Mouse (Mus musculus) Patski (cell line): Measurements from ENCODE around the gene Kif5c. TPM values are rescaled to one million over a fixed set of nuclear protein-coding genes. Genes with fewer than 3 reads are reported as not detected.

Experiments used
- ATAC-seq: fragments of 100-300 bp; one replicate; pipeline ENCODE4 v1.8.0; 2021
- CTCF ChIA-PET: fragments of 350-600 bp; sonication (Branson Sonifier 250); formaldehyde crosslinking; loops from one replicate; lab custom pipeline; 2022; ENCODE audit warnings: inconsistent platforms; lab: Charles Lee
- POLR2A ChIA-PET: fragments of 350-600 bp; sonication (Branson Sonifier 250); formaldehyde crosslinking; loops from one replicate; lab custom pipeline; 2022; ENCODE audit warnings: antibody characterized with exemption, inconsistent platforms; lab: Charles Lee
- DNase-seq: peaks from one replicate; pipeline ENCODE4 v3.0.0-alpha.2; 2011; ENCODE audit warnings: low read depth, low spot score
- H3K27me3 ChIP-seq: fragments of 371-371 bp; one replicate; pipeline ENCODE4 v1.5.1; 2021
- CTCF ChIP-seq: fragments of 100-300 bp; IDR thresholded peaks from one replicate; pipeline ENCODE4 v1.5.1; 2021
- in situ Hi-C: fragments of 300-500 bp; cut with MboI; formaldehyde crosslinking; loops from 3 replicates; pipeline ENCODE4 v1.11.1; 2018; ENCODE audit warnings: low pct_unique_long_range_greater_than_20kb, mixed read lengths
- polyA plus RNA-seq: library from polyadenylated mRNA; unstranded; gene quantifications from one replicate; pipeline ENCODE4 v1.2.3, GENCODE M21; 2021

Kif5c gene
- polyA plus RNA-seq, 1 experiment from 2014 or later = 10.6 TPM

DNA sequence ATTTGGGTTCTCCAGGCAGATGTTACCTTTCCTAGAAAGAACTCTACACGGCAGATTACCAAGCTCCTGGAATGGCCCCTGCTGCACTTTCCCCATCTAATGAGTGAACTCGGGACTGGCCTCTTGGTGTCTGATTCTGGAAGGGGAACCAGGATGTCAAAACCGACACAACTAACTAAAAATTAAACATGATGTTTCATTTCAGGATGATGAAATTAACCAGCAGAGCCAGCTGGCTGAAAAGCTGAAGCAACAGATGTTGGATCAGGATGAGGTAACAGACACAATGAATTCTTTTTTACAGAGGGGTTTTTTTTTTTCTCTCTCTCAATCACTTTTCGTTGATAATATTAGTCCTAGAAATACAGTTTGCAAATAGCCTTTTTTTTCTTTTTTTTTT is 108.6 kb downstream of the Kif5c start:
- DNase-seq (no peak), ATAC-seq (no peak)
- ChIA-PET POLR2A (interaction anchor here (0.9 kb wide), 1 partner anchor 370 kb away, joined by 3 read pairs; no protein-coding TSS in a partner anchor), CTCF (interaction anchor here (0.9 to 1.7 kb wide), 5 partner anchors 13 to 415 kb away, joined by 3 to 18 read pairs (median 4); no protein-coding TSS in a partner anchor)
- TF ChIP-seq CTCF = no peak
- H3K27me3 ChIP-seq = no peaks in the 10 kb centered on the region
- in situ Hi-C loops = loop anchor here (10.0 to 25.0 kb wide), 2 partner anchors 823 to 1940 kb away; no protein-coding TSS in a partner anchor

- H3K27me3 ChIP-seq = no peaks in the 10 kb centered on the region
- TF ChIP-seq CTCF = no peak
- ChIA-PET CTCF (no interaction called here), POLR2A (no interaction called here)
- ATAC-seq (no peak), DNase-seq (no peak)
- in situ Hi-C loops = loop anchor here (10.0 to 25.0 kb wide), 2 partner anchors 824 to 1942 kb away; no protein-coding TSS in a partner anchor
Measured at GRCm38 (mm10) chr2:49728896-49729610, 110.0 kb downstream of the Kif5c start.

GRCm38 (mm10) chr2:49729611-49729969 is 110.5 kb downstream of the Kif5c start:
- ChIA-PET POLR2A (no interaction called here), CTCF (no interaction called here)
- H3K27me3 ChIP-seq = no peaks in the 10 kb centered on the region
- DNase-seq (no peak), ATAC-seq (no peak)
- in situ Hi-C loops = loop anchor here (10.0 to 25.0 kb wide), 2 partner anchors 825 to 1942 kb away; no protein-coding TSS in a partner anchor
- TF ChIP-seq CTCF = no peak

- POLR2A ChIA-PET = interaction anchor here (0.5 kb wide), 1 partner anchor 8 kb away, joined by 3 read pairs; no protein-coding TSS in a partner anchor
- CTCF ChIA-PET = interaction anchor here (1.0 kb wide), 1 partner anchor 300 kb away, joined by 3 read pairs; no protein-coding TSS in a partner anchor
- DNase-seq (no peak), ATAC-seq (no peak)
- no peaks in the 10 kb centered on the region for H3K27me3 ChIP-seq
- TF ChIP-seq CTCF = no peak
- in situ Hi-C loops = loop anchor here (10.0 to 25.0 kb wide), 2 partner anchors 805 to 1943 kb away; no protein-coding TSS in a partner anchor
Measured at GRCm38 (mm10) chr2:49730183-49730582, 111.1 kb downstream of the Kif5c start.

GRCm38 (mm10) chr2:49732745-49733655 is 113.9 kb downstream of the Kif5c start:
- in situ Hi-C loops = loop anchor here (10.0 to 25.0 kb wide), 2 partner anchors 808 to 1946 kb away; no protein-coding TSS in a partner anchor
- CTCF ChIA-PET = interaction anchor here (0.7 to 3.5 kb wide), 13 partner anchors 10 to 784 kb away, joined by 3 to 24 read pairs (median 5); partner anchors contain the start of gene Mbd5
- no peak for TF ChIP-seq CTCF
- POLR2A ChIA-PET = no interaction called here
- peak; percentile 27 for ATAC-seq
- no peak for DNase-seq
- no peaks in the 10 kb centered on the region for H3K27me3 ChIP-seq

DNA sequence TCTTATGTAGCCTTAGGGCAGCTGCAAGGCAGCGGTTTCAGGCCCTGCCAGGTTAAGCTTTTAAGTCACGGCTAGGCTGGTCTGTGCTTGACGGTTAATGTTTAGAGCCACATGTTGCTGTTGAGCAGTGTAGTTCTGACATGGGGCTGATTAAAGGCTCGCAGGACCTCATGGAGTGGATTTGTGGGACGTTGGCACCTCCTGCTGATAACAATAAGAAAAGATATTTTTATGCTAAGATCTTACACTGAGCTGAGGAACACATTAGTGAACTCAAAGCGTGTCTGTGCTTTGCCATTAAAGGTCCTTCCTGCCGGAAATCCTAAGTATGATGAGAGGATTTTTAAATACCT is 114.5 kb downstream of the Kif5c start:
- in situ Hi-C loops = loop anchor here (10.0 to 25.0 kb wide), 2 partner anchors 809 to 1946 kb away; no protein-coding TSS in a partner anchor
- ATAC-seq = peak; percentile 71
- CTCF ChIA-PET = interaction anchor here (0.7 to 3.5 kb wide), 12 partner anchors 9 to 785 kb away, joined by 3 to 24 read pairs (median 5); partner anchors contain the start of gene Mbd5
- H3K27me3 ChIP-seq = no peaks in the 10 kb centered on the region
- POLR2A ChIA-PET = no interaction called here
- no peak for DNase-seq
- TF ChIP-seq CTCF = peak; percentile 40

DNA sequence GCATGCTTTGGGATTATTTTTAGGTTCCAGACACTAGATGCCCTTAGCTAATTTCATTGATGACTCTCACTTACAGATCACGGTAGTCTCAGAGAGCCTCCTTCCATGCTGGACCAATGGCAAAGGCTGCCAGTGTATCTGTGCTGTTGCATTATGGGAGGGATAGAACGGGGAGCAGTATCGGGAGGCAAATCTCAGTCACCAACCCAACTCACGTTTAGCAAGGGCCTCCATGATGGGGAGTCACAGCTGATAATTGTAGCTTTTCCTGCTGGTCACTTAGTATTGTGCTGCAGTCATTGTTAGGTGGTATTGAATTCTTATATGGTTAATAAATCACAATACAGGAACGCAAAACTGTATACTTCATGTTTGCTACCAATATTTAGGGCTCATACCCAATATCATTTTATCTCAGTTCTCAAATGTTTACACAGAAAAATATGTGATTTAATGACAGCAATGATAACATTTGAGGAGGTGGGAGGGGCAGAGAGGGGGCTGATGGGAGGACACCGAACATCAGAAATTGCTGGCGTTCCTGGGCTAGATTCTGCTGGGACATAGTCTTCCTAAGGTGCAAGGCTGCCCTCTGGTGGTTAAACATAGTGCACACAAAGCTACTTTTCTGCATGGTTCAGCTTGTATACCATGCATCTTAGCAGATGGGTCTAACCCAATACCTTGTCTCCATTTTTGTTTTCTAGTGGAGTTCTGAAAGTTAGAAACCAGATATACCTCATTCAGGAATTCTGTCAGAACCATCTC is 115.1 kb downstream of the Kif5c start:
- CTCF ChIA-PET = interaction anchor here (0.6 to 3.5 kb wide), 10 partner anchors 8 to 842 kb away, joined by 3 to 24 read pairs (median 4); partner anchors contain the start of gene Mbd5
- POLR2A ChIA-PET = no interaction called here
- ATAC-seq (peak; percentile 42), DNase-seq (no peak)
- TF ChIP-seq CTCF = peak; percentile 87
- in situ Hi-C loops = loop anchor here (10.0 to 25.0 kb wide), 2 partner anchors 809 to 1947 kb away; no protein-coding TSS in a partner anchor
- no peaks in the 10 kb centered on the region for H3K27me3 ChIP-seq

DNA sequence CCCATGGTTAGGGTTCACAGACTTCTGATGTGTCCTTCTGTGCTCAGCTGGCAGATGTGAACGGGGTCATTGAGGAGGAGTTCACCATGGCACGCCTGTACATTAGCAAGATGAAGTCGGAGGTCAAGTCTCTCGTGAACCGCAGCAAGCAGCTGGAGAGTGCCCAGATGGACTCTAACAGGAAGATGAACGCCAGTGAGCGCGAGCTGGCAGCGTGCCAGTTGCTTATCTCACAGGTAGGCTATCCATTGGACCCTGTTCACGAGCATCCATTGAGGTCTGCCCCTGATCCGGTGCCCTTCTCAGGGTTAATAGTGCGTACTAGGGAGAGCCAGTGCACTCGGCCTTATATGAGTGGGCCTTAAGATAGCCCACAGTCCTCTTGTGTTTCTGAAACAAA is 116.3 kb downstream of the Kif5c start:
- ChIA-PET CTCF (interaction anchor here (1.8 to 3.5 kb wide), 2 partner anchors 29 to 287 kb away, joined by 5 to 24 read pairs; no protein-coding TSS in a partner anchor), POLR2A (no interaction called here)
- in situ Hi-C loops = loop anchor here (10.0 to 25.0 kb wide), 2 partner anchors 811 to 1948 kb away; no protein-coding TSS in a partner anchor
- H3K27me3 ChIP-seq = no peaks in the 10 kb centered on the region
- DNase-seq (no peak), ATAC-seq (no peak)
- TF ChIP-seq CTCF = no peak

- DNase-seq = no peak
- CTCF ChIA-PET = interaction anchor here (1.0 to 1.4 kb wide), 3 partner anchors 9 to 80 kb away, joined by 3 to 4 read pairs (median 3); no protein-coding TSS in a partner anchor
- ATAC-seq = no peak
- in situ Hi-C loops = loop anchor here (10.0 to 25.0 kb wide), 2 partner anchors 814 to 1952 kb away; no protein-coding TSS in a partner anchor
- POLR2A ChIA-PET = no interaction called here
- no peak for TF ChIP-seq CTCF
- H3K27me3 ChIP-seq = no peaks in the 10 kb centered on the region
Measured at GRCm38 (mm10) chr2:49739046-49739445, 119.9 kb downstream of the Kif5c start.
